Mouse (Mus musculus) left cerebral cortex, adult 9 months (tissue): ENCODE data around the gene Piga.

ENCODE experiments used
- DNase-seq, 2 experiments: peaks; one replicate each; pipeline ENCODE4 v3.0.0; 2022; ENCODE audit warnings: low spot score in 2 of 2

The Piga gene

DNA sequence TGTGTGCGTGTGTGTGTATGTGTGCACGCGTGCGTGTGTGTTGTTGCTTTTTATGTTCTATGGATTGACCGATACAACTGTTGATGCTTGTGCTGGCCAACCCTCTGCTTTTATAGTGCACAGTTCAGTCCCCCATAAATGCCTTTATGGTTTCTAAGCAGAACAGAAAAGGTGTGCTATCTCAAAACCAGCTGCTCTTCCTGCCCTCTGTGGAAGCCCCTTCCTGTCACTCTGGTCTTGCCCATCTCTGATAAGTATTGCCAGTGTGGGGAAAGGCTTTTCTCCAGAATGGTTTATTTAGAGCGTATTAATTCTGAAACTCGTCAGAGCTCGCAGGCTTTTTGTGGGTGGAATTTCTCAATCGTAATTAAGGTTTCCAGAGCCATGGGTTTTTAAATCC lies 13.1 kb downstream of the Piga start:
- DNase-seq, result no peak

DNA sequence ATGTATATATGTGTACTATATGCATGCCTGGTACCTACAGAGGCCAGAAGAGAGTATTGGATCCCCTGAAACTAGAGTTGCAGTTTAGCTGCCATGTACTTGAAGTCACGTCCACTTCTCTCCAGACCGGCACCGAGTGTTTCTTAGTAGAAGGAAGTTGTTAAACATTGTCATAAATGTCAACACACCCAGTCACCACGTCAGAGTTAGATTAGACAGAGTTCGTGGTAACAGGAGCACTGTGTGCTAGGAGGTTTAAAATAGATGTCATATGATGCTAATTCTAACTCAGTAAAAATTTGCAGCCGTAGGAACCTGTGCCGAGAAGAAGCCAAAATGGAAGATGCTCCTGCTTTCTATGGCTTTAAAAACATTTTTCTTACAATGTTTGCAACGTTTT lies 17.1 kb downstream of the Piga start, which contains the start of gene Asb11:
Gene Asb11 (plus strand): TSS at position 286 of the 400 bp plus-strand sequence.
- DNase-seq, result no peak

DNA sequence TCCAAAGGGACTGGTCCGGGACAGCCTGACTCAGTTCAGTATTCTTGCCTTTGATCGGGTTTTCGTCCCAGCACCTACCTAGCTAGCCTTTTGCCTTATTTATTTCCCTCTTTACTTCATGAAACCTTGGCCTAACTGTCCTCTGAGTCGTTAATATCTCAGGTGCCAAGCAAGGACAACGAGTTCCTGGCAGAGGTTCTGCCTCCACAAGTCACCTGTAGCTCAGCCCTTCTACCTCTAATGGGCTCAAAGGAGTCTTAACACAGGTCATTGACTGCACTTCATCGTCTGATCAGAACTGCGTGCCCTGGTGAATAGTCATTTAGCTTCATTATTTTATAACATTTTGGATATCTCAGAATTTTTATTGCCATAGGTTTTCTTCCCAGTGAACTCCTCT lies 19.9 kb downstream of the Piga start:
- no peak for DNase-seq

DNA sequence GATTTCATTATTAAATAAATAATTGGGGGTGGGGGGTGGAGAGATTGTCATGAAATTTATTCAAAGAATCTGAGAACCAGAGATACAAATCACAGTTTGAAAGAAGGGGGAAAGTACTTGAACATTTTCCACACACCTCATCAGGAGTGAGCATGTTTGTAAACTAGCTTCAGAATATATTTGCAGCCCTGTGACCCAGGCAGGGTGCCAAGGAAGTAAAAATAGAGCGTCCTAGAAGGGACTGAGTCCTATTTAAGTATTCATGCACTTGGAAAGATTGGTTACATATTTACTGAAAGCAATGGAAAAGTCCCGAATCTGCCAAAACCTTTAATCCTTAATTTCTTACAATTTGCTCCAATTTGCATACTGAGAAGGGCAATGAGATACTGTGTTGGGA lies 20.6 kb downstream of the Piga start:
- no peak for DNase-seq

DNA sequence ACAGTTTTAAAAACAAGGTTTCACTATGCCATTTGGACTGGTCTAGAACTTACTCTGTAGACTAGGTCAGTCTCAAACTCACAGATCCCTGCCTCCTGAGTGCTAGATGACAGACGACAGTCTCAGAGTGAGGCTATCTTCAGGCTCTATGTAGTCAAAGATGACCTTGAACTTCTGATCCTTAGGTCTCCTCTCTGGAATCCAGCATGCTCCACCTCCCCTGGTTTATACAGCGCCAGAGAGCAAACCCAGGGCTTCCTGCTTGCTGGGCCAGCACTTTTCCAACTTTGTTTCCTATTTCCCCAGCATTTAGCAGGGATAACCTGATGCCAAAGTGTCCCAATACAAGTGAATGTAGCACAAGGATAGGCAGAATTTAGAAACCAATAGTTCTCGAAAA lies 21.1 kb downstream of the Piga start:
- no peak for DNase-seq

DNA sequence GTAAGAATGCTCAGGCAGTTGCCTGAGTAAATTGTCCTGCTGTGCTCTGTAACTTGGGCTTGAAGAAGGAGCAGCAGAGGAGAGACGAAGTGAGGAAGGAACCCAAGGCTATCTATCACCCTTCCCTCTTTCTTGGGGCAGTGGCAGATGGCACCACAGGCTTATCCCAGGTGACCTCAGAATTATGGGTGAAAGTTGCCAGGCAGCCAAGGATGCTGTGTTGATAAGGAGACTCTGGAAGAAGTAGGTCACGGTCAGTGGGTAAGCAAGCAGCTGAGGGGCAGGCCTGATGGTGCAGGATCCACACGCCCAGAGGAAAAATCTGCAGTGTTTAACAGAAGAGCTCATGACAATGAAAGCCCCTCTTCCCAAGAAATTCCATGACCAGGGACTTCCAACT lies 21.7 kb downstream of the Piga start:
- no peak for DNase-seq

DNA sequence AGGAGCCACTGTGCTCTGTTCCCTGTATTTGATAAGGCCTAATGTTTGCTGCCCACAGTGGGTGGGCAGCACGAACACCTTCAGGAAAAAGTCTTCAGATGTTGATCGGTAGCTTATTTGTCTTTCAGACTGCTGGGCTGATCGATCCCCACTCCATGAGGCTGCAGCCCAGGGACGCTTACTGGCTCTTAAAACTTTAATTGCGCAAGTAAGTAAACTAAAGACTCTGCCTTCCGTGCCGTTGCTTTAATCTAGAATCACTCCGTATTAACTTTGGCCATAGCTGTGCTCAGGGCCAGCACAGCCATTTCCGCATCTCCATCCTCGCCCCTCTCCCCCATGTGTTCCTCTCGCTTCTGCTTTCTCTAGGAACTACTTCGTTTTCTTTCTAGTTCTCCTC lies 26.0 kb downstream of the Piga start:
- DNase-seq, result no peak

DNA sequence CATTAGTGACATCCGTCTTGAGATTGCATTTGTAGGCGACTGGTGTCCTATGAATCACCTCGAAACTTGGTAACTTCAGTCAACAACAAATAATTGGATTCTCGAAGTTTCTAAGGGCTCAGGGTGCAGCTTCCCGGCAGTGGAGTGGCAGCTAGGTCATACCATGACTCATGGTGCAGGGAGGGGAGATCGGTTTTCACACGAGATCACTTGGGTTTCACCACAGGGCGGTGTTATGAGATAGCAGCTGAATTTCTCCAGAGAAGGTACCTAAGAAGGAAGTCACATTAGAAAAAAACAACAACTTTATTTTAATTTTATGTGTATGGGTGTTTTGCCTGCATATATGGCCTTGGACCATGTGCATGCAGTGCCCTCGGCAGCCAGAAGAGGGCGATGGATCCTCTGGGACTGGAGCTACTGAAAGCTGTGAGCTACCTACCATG lies 26.5 kb downstream of the Piga start:
- DNase-seq, result no peak

DNA sequence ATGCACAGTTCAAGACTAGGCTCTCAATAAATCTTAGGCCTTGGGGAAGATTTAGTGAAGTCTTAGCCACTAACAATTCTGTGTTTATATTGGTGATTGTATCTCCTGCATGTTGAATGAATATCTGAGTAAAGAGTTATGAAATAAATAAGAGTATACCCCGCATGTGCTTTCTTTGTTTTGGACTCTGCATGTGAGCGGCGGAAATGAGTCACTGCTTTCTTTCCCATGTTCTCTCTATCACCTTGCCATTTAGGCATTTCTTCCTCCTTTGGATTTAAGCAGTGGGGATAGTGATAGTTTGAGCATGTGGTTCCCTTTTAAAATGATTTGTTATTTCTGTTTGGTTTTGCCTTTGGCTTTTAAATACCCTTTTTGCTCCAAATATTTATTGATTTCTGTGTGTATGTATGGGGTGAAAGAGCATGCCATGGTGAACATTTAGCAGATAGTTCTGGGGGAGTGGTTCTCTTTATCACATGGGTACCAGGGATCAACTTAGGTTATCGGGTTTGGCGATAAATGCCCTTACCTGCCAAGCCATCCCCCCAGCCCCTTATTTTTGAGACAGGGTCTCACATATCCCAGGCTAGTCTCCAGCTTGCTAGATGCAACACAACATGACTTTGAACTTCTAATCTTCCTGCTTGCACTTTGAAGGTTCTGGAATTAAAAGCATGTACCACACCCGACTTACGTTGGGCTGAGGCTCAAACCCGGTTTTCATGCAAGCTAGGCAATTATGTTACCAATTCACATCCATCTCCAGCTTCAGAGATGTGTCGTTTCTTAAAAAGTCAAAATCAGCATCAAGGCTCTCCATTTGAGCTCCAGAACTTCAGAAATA lies 27.5 kb downstream of the Piga start:
- no peak for DNase-seq

DNA sequence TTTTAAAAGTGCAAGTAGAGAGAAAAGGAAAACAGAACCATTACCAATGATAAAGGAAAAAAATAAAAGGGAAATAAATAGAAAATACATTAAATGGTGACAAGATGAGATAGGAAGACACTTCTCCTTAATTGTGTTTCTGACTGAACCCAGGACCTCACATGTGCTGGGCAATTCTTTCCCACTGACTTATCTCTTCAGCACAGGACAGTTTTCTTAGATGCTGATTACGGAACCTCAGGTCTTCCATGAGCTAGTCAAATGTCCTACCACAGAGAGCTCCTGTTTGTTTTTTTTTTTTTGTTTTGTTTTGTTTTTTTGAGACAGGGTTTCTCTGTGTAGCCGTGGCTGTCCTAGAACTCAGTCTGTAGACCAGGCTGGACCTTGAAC lies 28.1 kb downstream of the Piga start:
- no peak for DNase-seq

DNA sequence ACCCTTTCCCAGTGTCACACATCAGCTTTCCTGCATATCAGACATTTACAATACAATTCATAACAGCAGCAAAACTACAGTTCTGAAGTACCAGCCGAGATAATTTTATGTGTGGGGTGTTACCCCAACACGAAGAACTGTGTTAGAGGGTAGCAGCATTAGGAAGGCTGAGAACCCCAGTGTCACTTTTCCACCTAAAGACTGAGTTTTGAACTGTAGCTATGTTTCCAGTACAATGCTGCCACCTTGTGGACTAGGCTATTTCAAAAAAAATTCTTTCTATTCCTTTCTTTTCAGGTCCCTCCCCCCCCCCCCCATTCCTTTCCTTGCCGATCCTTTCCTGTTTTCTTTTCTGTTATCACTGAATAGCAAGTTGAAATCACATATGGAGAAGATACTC lies 29.6 kb downstream of the Piga start:
- DNase-seq, result peak in 1 of 2 experiments; percentile 45

DNA sequence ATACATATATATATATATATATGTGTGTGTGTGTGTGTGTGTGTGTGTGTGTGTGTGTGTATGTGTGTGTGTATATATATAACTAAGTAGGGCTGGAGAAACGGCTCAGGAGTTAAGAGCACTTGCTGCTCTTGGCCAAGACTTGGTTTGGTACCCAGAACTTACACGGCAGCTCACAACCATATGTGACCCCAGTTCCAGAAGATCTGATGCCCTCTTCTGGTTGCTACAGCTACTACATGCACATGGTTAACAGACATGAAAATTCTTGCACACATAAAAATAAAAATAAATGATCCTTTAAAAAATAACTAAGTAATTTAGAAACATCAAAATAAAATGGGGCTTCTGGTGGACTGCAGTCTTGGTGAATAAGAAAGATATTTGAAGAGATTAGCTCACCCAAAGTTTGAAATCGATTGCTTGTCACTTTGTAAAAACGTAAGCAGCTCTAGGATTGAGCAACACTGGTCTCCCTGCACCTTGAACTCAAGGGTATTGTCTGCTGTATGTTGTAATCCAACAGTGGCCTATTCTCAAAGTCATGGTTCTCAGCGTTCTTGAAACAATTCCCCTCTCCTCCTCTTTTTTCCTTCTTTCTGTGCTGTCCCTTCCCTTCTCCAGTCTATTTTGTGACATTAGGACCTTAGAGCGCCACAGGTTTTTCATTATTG lies 39.8 kb downstream of the Piga start:
- DNase-seq, result no peak
